ENCODE assay signal across 9 mouse cellular contexts in the genomic region with DNA sequence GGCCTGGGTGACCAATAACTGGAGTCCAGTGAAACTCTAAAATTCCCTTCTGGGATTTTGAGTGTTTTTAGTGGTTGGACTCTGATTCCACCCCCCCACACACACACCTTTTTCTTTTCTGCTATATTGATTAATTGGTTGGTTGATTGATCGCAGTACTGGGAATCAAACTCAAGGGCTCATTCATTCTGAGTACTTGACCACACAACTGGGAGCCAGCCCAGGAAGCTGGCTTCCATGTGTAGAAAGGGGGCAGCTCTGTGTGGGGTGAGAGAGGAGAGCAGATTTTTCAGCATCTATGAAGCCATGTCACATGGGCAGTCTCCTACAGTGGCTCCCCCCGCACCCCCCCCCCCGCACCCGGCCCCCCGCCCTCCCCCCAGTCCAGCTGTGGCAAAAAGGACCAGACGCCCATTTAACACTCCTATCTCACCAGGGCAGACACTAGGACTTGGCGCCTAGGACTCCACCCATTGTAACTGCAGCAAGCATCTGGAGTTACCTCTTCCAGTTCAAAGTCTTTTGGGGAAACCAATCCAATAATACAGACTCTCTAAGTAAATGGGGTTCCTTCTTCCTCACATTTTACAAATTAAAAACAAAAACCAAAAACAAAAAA. TPM values are rescaled to one million over a fixed set of nuclear protein-coding genes. Genes with fewer than 3 reads are reported as not detected.
DNase-seq lines count a peak whose midpoint lies in the region; ATAC-seq and TF ChIP-seq lines count a peak whose summit lies in the region.
"Had no signal": no experiment of that assay in that cellular context is flagged by ENCODE, and none has a peak within 500 bp of the region (broad histone marks: within the 10 kb centered on the region; RNA-seq: fewer than 3 reads in every experiment).

No protein-coding gene starts in this region.

- no peaks in the 10 kb centered on the region for H3K9me3 ChIP-seq in heart, embryonic 15.5 days (replicated peaks)
- no peaks in the 10 kb centered on the region for H3K9me3 ChIP-seq in MEL (replicated peaks; ENCODE audit: insufficient read depth, low read length)
- H3K9me3 ChIP-seq in embryonic facial prominence, embryonic 13.5 days = no peaks in the 10 kb centered on the region
- H3K9me3 ChIP-seq in liver, embryonic 13.5 days (replicated peaks) = no peaks in the 10 kb centered on the region

- H3K27me3 ChIP-seq in heart, embryonic 15.5 days = no peaks in the 10 kb centered on the region
- H3K27me3 ChIP-seq in MEL (ENCODE audit: control insufficient read depth in 1 of 2, insufficient read depth in 2 of 2, low read length in 2 of 2) = no peaks in the 10 kb centered on the region
- H3K27me3 ChIP-seq in embryonic facial prominence, embryonic 13.5 days = no peaks in the 10 kb centered on the region
- H3K27me3 ChIP-seq in liver, embryonic 13.5 days = no peaks in the 10 kb centered on the region

- peaks cover 27% of the 10 kb centered on the region for H3K4me1 ChIP-seq in heart, embryonic 15.5 days (replicated peaks)
- H3K4me1 ChIP-seq in MEL (ENCODE audit: control insufficient read depth in 1 of 2, insufficient read depth in 2 of 2, low read length in 2 of 2) = peaks cover 7 to 20% of the 10 kb centered on the region in 2 experiments
- peaks cover 36% of the 10 kb centered on the region for H3K4me1 ChIP-seq in embryonic facial prominence, embryonic 13.5 days
- H3K4me1 ChIP-seq in liver, embryonic 13.5 days (replicated peaks) = peaks cover 72% of the 10 kb centered on the region

- H3K4me2 ChIP-seq in heart, embryonic 15.5 days = peak overlapping the region; percentile 71
- peak overlapping the region; percentile 58 for H3K4me2 ChIP-seq in embryonic facial prominence, embryonic 13.5 days
- H3K4me2 ChIP-seq in liver, embryonic 13.5 days = peak overlapping the region; percentile 78

- peak; percentile 63 to 90; a peak in 3 of 4 replicates for TF ChIP-seq EP300 in MEL (IDR thresholded peaks at IDR 0.05; ENCODE audit: low read depth in 1 of 2, low read length in 2 of 2)

- no peak for TF ChIP-seq RAD21 in MEL (IDR thresholded peaks at IDR 0.05; ENCODE audit: low read depth, low read length)

- no peak for TF ChIP-seq POLR2A in MEL (IDR thresholded peaks at IDR 0.05; ENCODE audit: control insufficient read depth in 1 of 2, insufficient read depth in 1 of 2, low read depth in 1 of 2, low read length in 2 of 2, poor library complexity in 1 of 2)

- H3K9ac ChIP-seq in heart, embryonic 15.5 days = peak overlapping the region; percentile 47
- H3K9ac ChIP-seq in MEL (ENCODE audit: control insufficient read depth, low read depth, low read length, poor library complexity, severe bottlenecking) = peak overlapping the region; percentile 70
- no peak overlapping the region for H3K9ac ChIP-seq in embryonic facial prominence, embryonic 13.5 days
- H3K9ac ChIP-seq in liver, embryonic 13.5 days = peak overlapping the region; percentile 83

- 18% methylated on average over 7 of the region's 7 CpGs for WGBS in heart, embryonic 15.5 days
- WGBS in embryonic facial prominence, embryonic 13.5 days = 51% methylated on average over 7 of the region's 7 CpGs
- 6% methylated on average over 6 of the region's 7 CpGs for WGBS in liver, embryonic 13.5 days (ENCODE audit: insufficient replicate concordance)

- H3K4me3 ChIP-seq in heart, embryonic 15.5 days = peak overlapping the region; percentile 44
- H3K4me3 ChIP-seq in MEL (ENCODE audit: control insufficient read depth in 1 of 2, insufficient read depth in 1 of 2, low read depth in 2 of 2, low read length in 2 of 2) = peak overlapping the region; percentile 70 to 86
- no peak overlapping the region for H3K4me3 ChIP-seq in embryonic facial prominence, embryonic 13.5 days
- peak overlapping the region; percentile 36 for H3K4me3 ChIP-seq in liver, embryonic 13.5 days (replicated peaks)
- H3K4me3 ChIP-seq: left cerebral cortex, adult 2 months had no signal

- no peaks in the 10 kb centered on the region; the same call in 1 of the 2 replicates for H3K79me2 ChIP-seq in MEL (ENCODE audit: control insufficient read depth, insufficient read depth, low read length, poor library complexity)

- H3K27ac ChIP-seq in heart, embryonic 15.5 days = peak overlapping the region; percentile 92
- H3K27ac ChIP-seq in MEL (ENCODE audit: control insufficient read depth, low read depth, low read length) = peak overlapping the region; percentile 86
- peak overlapping the region; percentile 11; the same call in 1 of the 2 replicates for H3K27ac ChIP-seq in embryonic facial prominence, embryonic 13.5 days
- H3K27ac ChIP-seq in liver, embryonic 13.5 days = peak overlapping the region; percentile 99
- H3K27ac ChIP-seq: left cerebral cortex, adult 2 months had no signal

- no peak for TF ChIP-seq CTCF in MEL (IDR thresholded peaks at IDR 0.05 in 2 of 3, conservative IDR thresholded peaks at IDR 0.05 in 1 of 3; ENCODE audit: control insufficient read depth in 1 of 3, insufficient read depth in 1 of 3, low read depth in 2 of 3, low read length in 3 of 3, poor library complexity in 1 of 3, severe bottlenecking in 1 of 3)

- ATAC-seq in heart, embryonic 15.5 days (replicated peaks; ENCODE audit: insufficient number of reproducible peaks, insufficient read depth, low FRiP score, low read depth) = no peak
- no peak; the same call in 1 of the 2 replicates for ATAC-seq in embryonic facial prominence, embryonic 13.5 days (ENCODE audit: insufficient number of reproducible peaks, insufficient read depth, low FRiP score, low TSS enrichment, low read depth)
- ATAC-seq in liver, embryonic 13.5 days (ENCODE audit: low read depth) = peak; percentile 77

- no peaks in the 10 kb centered on the region for H3K36me3 ChIP-seq in heart, embryonic 15.5 days
- peaks cover 0 to 17% of the 10 kb centered on the region in 2 experiments; a peak in 2 of 4 replicates for H3K36me3 ChIP-seq in MEL (ENCODE audit: control insufficient read depth in 1 of 2, insufficient read depth in 2 of 2, low read length in 2 of 2)
- H3K36me3 ChIP-seq in embryonic facial prominence, embryonic 13.5 days = no peaks in the 10 kb centered on the region
- H3K36me3 ChIP-seq in liver, embryonic 13.5 days = no peaks in the 10 kb centered on the region

- no peak for DNase-seq in heart, postnatal 4 days
- peak; percentile 82 for DNase-seq in MEL (ENCODE audit: low read depth, low spot score)
- peak; percentile 81 for DNase-seq in liver, embryonic 13.5 days
- DNase-seq in urinary bladder, postnatal 4 days (ENCODE audit: low spot score in 2 of 2) = no peak
- DNase-seq in ovary, adult 18-20 months (ENCODE audit: low spot score) = no peak
- no peak for DNase-seq in left cerebral cortex, adult 9 months (ENCODE audit: low spot score in 2 of 2)

TF ChIP-seq in MEL, 35 proteins besides CTCF, POLR2A, EP300 and RAD21 (continues in another document):
- TF ChIP-seq GATA1 (IDR thresholded peaks at IDR 0.05; ENCODE audit: low read depth, low read length) (peak; percentile 77), MXI1 (IDR thresholded peaks at IDR 0.05; ENCODE audit: low read depth, low read length) (no peak; the same call in 1 of the 2 replicates), USF1 (IDR thresholded peaks at IDR 0.05; ENCODE audit: low read depth, low read length) (peak; percentile 41; the same call in 1 of the 2 replicates), TAL1 (IDR thresholded peaks at IDR 0.05; ENCODE audit: low read length) (peak; percentile 82), KAT2A (conservative IDR thresholded peaks at IDR 0.05; ENCODE audit: low read depth, low read length) (no peak), BHLHE40 (IDR thresholded peaks at IDR 0.05; ENCODE audit: borderline replicate concordance, low read depth, low read length) (no peak), ZMIZ1 (IDR thresholded peaks at IDR 0.05; ENCODE audit: low read depth, low read length) (no peak), SIN3A (IDR thresholded peaks at IDR 0.05; ENCODE audit: low read length) (peak; percentile 61; the same call in 1 of the 2 replicates), JUND (IDR thresholded peaks at IDR 0.05; ENCODE audit: low read depth, low read length) (no peak), NRF1 (IDR thresholded peaks at IDR 0.05; ENCODE audit: insufficient read depth, low read depth, low read length, poor library complexity, severe bottlenecking) (no peak), ETS1 (IDR thresholded peaks at IDR 0.05; ENCODE audit: low read depth, low read length) (peak; percentile 79), POLR2AphosphoS5 (IDR thresholded peaks at IDR 0.05; ENCODE audit: borderline replicate concordance, low read depth, low read length) (no peak), MAZ (IDR thresholded peaks at IDR 0.05; ENCODE audit: low read depth, low read length) (peak; percentile 75), ZKSCAN1 (IDR thresholded peaks at IDR 0.05; ENCODE audit: low read depth, low read length) (no peak)

RNA-seq across cellular contexts. Expression of a gene that starts 31.7 kb away (rescaled TPM):
- 4.6 and 7.1 TPM in 2 replicates for polyA plus RNA-seq in heart, embryonic 15.5 days (2015; fragmentation: Nextera tagmentation; extraction: Ambion mirVana)
- 10 to 100 TPM; 12.3 to 12.7 TPM for total RNA-seq in heart, postnatal 4 days (2021)
- total RNA-seq in MEL (2012; rRNA removed) = 0.08 TPM in 1 of 2 replicates, not detected in the other
- under 1 TPM in 1 of 2 experiments, not detected in 1; 0.32 TPM for polyA plus RNA-seq in MEL (2012; ENCODE audit: insufficient read depth in 1 of 2, insufficient read length in 2 of 2, low read depth in 1 of 2, low replicate concordance in 2 of 2, missing spikeins in 1 of 2)
- 1.7 and 2.7 TPM in 2 replicates for polyA plus RNA-seq in embryonic facial prominence, embryonic 13.5 days (2015; fragmentation: Nextera tagmentation; extraction: Ambion mirVana)
- 1.3 and 1.8 TPM in 2 replicates for polyA plus RNA-seq in liver, embryonic 13.5 days (2015; fragmentation: Nextera tagmentation; extraction: Ambion mirVana)

RNA-seq across cellular contexts. Expression of a gene that starts 34.6 kb away (rescaled TPM):
- polyA plus RNA-seq in heart, embryonic 15.5 days (2015; fragmentation: Nextera tagmentation; extraction: Ambion mirVana) = 27.9 and 28.8 TPM in 2 replicates
- 10 to 100 TPM; 16.9 to 21.2 TPM for total RNA-seq in heart, postnatal 4 days (2021)
- 9.4 and 13.7 TPM in 2 replicates for total RNA-seq in MEL (2012; rRNA removed)
- polyA plus RNA-seq in MEL (2012; ENCODE audit: insufficient read depth in 1 of 2, insufficient read length in 2 of 2, low read depth in 1 of 2, low replicate concordance in 2 of 2, missing spikeins in 1 of 2) = 10 to 100 TPM in 1 of 2 experiments, not detected in 1; 12.7 TPM
- 30.4 and 39.3 TPM in 2 replicates for polyA plus RNA-seq in embryonic facial prominence, embryonic 13.5 days (2015; fragmentation: Nextera tagmentation; extraction: Ambion mirVana)
- 21.1 and 21.2 TPM in 2 replicates for polyA plus RNA-seq in liver, embryonic 13.5 days (2015; fragmentation: Nextera tagmentation; extraction: Ambion mirVana)

RNA-seq across cellular contexts. Expression of a gene that starts 34.7 kb away (rescaled TPM):
- polyA plus RNA-seq in heart, embryonic 15.5 days (2015; fragmentation: Nextera tagmentation; extraction: Ambion mirVana) = 15.4 and 16.4 TPM in 2 replicates
- total RNA-seq in heart, postnatal 4 days (2021) = 10 to 100 TPM; 23.5 to 23.8 TPM
- 23.9 and 31.6 TPM in 2 replicates for total RNA-seq in MEL (2012; rRNA removed)
- polyA plus RNA-seq in MEL (2012; ENCODE audit: insufficient read depth in 1 of 2, insufficient read length in 2 of 2, low read depth in 1 of 2, low replicate concordance in 2 of 2, missing spikeins in 1 of 2) = 10 to 100 TPM in 1 of 2 experiments, not detected in 1; 18.3 TPM
- polyA plus RNA-seq in embryonic facial prominence, embryonic 13.5 days (2015; fragmentation: Nextera tagmentation; extraction: Ambion mirVana) = 16.8 and 17.5 TPM in 2 replicates
- 15.5 and 18.6 TPM in 2 replicates for polyA plus RNA-seq in liver, embryonic 13.5 days (2015; fragmentation: Nextera tagmentation; extraction: Ambion mirVana)

Comparison
In these comparisons a context has a peak if more than half of its experiments do, and no peak if none do; other contexts are left out.
1. H3K27ac ChIP-seq: peak in every context shown above with its lines; median percentile 99 in liver, embryonic 13.5 days; 92 in heart, embryonic 15.5 days; 86 in MEL; 11 in embryonic facial prominence, embryonic 13.5 days.
2. DNase-seq: peak in MEL (single experiment) and liver, embryonic 13.5 days (single experiment); none in heart, postnatal 4 days (single experiment), urinary bladder, postnatal 4 days (0 of 2), ovary, adult 18-20 months (single experiment) and left cerebral cortex, adult 9 months (0 of 2).
3. Peak in every context shown above with its lines, with median percentiles within 50 percentile points of each other: H3K4me2 ChIP-seq.